Mouse (Mus musculus) ovary, postnatal 10 days (tissue): ENCODE measurements around the gene Gm3415.
"Not testable (repeated sequence)": the region's sequence is repeated elsewhere in the genome, so short reads cannot be mapped to it uniquely, and the experiment has no call there.

Experiments used
- DNase-seq: peaks from one replicate; pipeline ENCODE4 v3.0.0; 2022; ENCODE audit warnings: low spot score

The Gm3415 gene

GRCm38 (mm10) chr5:146555836-146556235, at the start of gene Gm3415:
Gene Gm3415 (plus strand): TSS chr5:146556136.
- DNase-seq, result not testable (repeated sequence)

GRCm38 (mm10) chr5:146513823-146514222, 42.1 kb upstream of the Gm3415 start, which contains the start of gene Gm3402:
Gene Gm3402 (plus strand): TSS chr5:146514123.
- DNase-seq, result not testable (repeated sequence)

GRCm38 (mm10) chr5:146525501-146525900, 30.4 kb upstream of the Gm3415 start, which contains the start of gene Gm3404:
Gene Gm3404 (plus strand): TSS chr5:146525801.
- not testable (repeated sequence) for DNase-seq

- DNase-seq, result not testable (repeated sequence)
Measured at GRCm38 (mm10) chr5:146537347-146537746, 18.6 kb upstream of the Gm3415 start, which contains the start of gene Gm3409. Gene Gm3409 (plus strand): TSS chr5:146537647.

- DNase-seq, result no peak
Measured at GRCm38 (mm10) chr5:146564259-146564658, 8.3 kb downstream of the Gm3415 start.

GRCm38 (mm10) chr5:146567054-146567453, 11.1 kb downstream of the Gm3415 start:
- no peak for DNase-seq

GRCm38 (mm10) chr5:146570179-146570578, 14.2 kb downstream of the Gm3415 start:
- DNase-seq, result not testable (repeated sequence)

- DNase-seq, result not testable (repeated sequence)
Measured at GRCm38 (mm10) chr5:146571830-146572734, 16.1 kb downstream of the Gm3415 start.

GRCm38 (mm10) chr5:146572735-146573042, 16.8 kb downstream of the Gm3415 start:
- DNase-seq, result not testable (repeated sequence)

- DNase-seq, result no peak
Measured at GRCm38 (mm10) chr5:146576668-146577067, 20.7 kb downstream of the Gm3415 start.

- DNase-seq, result no peak
Measured at GRCm38 (mm10) chr5:146584156-146584477, 28.2 kb downstream of the Gm3415 start.

- DNase-seq, result no peak
Measured at GRCm38 (mm10) chr5:146584478-146585306, 28.8 kb downstream of the Gm3415 start, which contains the start of gene Gpr12. Gene Gpr12 (minus strand): TSS chr5:146585239.

GRCm38 (mm10) chr5:146585307-146585651, 29.3 kb downstream of the Gm3415 start:
- no peak for DNase-seq

GRCm38 (mm10) chr5:146586357-146587070, 30.6 kb downstream of the Gm3415 start:
- no peak for DNase-seq

GRCm38 (mm10) chr5:146590987-146591386, 35.1 kb downstream of the Gm3415 start:
- DNase-seq, result no peak

GRCm38 (mm10) chr5:146591636-146592035, 35.7 kb downstream of the Gm3415 start:
- no peak for DNase-seq

- no peak for DNase-seq
Measured at GRCm38 (mm10) chr5:146592580-146592979, 36.6 kb downstream of the Gm3415 start.

GRCm38 (mm10) chr5:146596612-146597502, 40.9 kb downstream of the Gm3415 start:
- DNase-seq, result no peak

GRCm38 (mm10) chr5:146597503-146597874, 41.6 kb downstream of the Gm3415 start:
- DNase-seq, result no peak

GRCm38 (mm10) chr5:146598215-146599119, 42.5 kb downstream of the Gm3415 start:
- no peak for DNase-seq
